Mouse (Mus musculus) B cell, adult 2 months (primary cell): ENCODE measurements around the gene Gabrd.
"Not testable (repeated sequence)": the region's sequence is repeated elsewhere in the genome, so short reads cannot be mapped to it uniquely, and the experiment has no call there.

ENCODE experiments used
- DNase-seq, 2 experiments: peaks; one replicate each; pipeline ENCODE4 v3.0.0; 2022

Gene Gabrd

GRCm38 (mm10) chr4:155397511-155398221 is at the start of gene Gabrd:
Gene Gabrd, minus strand, starts transcription at chr4:155398112.
- DNase-seq: peak in 1 of 2 experiments; percentile 8

- no peak for DNase-seq
Observed at GRCm38 (mm10) chr4:155442808-155443207, 44.9 kb upstream of the Gabrd start.

GRCm38 (mm10) chr4:155433993-155434392 is 36.1 kb upstream of the Gabrd start:
- DNase-seq: no peak

- DNase-seq: no peak
Observed at GRCm38 (mm10) chr4:155432358-155432757, 34.4 kb upstream of the Gabrd start.

DNA sequence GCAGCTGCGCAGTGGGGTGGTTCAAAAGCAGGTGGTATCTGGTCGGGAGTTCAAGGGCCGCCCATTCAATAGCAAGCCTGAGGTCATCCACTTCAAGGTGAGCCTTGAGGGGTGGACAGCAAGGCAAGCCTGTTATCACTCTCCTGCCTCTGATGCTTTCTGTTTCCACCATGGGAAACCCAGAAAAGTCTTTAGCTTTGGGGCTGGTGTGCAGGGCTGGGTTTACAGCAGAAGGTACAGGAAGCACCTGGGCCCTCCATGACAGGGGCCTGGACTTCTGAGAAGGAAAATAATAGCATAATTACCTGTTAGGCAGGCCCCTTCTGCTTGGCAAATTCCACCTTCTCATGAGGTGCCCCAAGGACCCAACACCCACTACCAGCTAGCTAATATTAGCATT is 31.3 kb upstream of the Gabrd start:
- no peak for DNase-seq

DNA sequence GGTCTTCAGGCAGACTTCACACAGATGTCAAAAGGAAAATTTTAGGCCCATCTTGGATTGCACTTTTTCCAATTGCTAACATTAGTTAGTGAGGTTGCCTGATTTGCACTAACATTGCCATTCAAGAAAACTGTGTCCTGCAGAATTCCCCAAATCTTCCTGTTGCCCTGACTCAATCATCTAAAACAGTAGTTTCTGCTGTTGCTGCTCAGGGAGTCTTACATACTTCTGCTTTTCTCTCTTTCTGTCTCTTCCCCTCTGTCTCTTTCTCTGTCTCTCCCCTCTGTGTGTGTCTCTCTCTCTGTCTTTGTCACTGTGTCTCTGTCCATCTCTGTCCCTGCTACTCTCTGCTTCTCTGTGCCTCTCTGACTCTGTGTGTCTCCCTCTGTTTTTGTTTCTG is 30.5 kb upstream of the Gabrd start:
- no peak for DNase-seq

GRCm38 (mm10) chr4:155426272-155426671 is 28.4 kb upstream of the Gabrd start:
- no peak for DNase-seq

DNA sequence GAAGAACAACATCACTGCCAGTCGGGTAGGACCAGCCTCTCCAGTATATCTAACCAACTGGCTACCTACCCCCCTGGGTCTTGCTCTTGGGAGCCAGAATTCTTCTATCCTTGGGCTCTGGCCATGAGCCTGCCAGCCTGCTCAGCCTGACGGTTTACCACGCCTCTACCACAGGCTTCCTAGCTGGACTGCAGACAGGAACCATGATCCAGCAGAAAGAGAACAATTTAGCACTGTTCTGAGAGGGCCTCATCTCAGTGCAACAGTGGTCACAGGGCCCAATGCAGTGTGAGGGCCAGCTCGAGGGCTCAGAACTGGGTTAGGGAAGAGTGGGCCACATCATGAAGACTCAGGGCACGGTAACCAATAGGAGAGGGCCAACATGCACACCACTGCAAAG is 26.1 kb upstream of the Gabrd start:
- no peak for DNase-seq

DNA sequence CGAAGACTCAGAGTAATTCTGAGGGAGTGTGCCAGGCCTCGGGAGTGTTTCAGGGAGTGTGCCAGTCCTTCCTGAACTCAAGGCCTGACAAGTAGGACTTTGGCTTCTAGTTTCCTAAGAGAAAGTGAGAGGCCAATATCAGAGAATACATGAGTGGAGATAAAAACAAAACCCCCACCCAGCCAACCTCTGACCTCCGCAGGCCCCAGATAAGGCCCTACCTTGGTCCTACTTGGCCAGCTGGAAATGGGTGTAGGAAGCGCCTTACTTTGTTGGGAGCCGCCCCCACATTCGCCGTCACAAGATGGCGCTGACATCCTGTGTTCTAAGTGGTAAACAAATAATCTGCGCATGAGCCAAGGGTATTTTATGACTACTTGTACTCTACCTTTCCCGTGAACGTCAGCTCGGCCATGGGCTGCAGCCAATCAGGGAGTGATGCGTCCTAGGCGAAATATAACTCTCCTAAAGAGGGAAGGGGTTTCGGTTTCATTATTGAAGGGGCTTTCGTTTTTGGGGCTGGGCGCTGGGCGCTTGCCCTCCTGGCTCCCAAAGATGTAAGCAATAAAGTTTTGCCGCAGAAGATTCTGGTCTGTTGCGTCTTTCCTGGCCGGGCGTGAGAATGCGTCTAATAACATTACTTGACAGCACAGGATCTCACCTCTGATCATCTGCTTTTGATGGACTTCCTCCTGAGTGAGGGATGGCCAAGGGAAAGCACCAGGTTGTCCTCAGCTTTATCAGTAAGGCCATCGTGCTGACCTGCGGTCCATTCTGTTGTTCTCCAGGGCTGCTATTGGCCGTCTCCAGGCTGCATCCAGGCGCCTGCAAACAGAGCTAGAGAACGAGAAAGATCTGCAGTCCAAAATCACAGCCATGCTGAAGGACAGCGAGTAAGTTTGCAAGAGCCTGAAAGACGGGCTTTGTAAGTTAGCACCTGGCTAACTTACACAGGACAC is 23.8 kb upstream of the Gabrd start:
- DNase-seq: not testable (repeated sequence)

DNA sequence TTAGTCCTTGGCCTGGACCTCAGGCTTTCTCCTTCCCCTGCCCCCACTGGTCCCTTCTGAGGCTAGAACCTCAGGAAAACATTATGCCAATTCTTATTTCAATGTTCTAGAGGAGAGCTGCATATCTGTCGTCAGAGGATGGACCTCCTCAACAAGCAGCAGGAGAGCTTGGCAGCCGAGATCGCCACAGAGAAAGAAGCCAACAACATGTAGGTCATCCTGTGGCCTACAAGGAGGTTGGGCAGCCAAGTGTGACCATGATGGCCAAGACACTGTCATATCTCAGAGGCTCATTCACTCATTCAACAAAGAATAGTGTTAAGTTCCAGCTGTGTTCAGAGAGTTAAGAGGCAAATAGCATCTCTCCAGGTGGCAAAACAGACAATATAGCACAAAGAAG is 22.2 kb upstream of the Gabrd start:
- DNase-seq: no peak

DNA sequence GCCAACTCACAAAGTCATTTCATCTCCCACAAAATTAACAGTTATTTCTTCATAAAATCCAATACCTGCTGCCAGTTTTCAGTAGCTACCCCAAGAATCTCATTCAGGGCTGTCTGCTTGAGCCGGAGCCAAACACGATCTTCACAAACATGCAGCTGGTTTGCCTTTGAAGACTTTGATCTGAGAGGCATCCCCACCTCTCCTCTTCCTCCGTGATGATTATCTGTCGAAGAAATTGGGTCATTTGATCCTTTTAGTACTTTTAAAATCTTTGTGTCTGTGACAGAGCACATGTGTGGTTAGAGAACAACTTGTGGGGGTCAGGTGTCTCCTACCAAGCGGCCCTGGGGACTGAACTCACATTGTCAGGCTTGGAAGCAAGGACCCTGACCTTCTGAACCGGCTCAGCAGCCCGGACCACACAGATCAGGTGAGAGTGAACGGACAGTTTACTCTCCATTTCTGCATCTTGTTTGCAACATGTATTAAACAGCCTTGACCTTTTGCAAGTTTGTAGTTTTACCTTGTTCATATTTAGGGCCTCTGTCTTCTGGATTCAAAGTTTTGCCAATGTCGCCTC is 16.8 kb upstream of the Gabrd start:
- no peak for DNase-seq

DNA sequence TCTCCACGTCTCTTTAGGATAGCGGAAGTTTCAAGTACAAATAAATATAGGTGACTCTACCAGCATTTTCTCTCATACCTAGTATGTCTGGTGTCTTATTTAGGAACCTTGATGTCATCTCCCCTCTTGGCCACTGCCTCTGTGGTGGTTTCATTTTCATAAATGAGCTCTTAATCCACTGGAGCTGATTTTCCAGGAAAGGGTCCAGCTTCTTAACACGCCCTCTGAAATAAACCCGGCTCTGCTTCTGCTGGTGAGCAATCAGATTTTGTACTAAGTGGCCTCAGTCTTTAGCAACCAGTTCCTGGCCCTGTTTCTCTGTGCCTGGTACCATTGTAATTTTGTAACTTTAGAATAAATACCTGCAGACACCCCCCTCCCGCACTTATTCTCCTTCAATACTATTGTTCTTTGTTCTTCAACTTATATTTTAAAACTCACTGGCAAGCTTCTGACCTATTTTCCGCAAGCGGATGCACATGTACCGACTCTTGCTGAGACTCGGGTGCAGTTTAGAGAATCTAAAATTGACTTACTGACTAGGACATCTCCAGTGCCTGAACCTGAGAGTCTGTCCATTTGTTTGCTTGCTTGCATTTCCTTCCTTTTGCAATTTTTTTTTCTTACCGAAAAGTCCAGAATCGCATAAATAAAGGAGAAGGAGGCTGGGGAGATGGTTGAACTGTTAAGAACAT is 15.9 kb upstream of the Gabrd start:
- DNase-seq: no peak

DNA sequence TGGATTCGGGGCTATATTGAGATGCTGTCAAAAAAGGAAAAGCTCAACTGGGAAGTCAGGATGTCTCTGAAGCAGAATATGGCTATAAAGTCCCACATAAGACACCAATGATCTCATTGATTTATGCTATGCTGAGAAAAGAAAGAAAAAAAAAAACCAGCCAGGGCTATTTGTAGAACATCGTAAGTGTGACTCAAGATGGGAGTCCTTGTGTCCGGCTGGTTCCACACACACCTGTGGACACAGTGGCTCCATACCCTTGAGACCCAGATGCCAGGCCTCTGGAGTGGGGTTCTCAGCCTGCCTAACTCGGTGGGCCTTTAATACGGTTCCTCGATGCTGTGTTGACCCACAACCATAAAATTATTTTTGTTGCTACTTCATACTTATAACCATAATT is 14.2 kb upstream of the Gabrd start:
- no peak for DNase-seq

GRCm38 (mm10) chr4:155409058-155409776 is 11.3 kb upstream of the Gabrd start, which contains the start of gene Cfap74:
Gene Cfap74, plus strand, starts transcription at chr4:155409190.
- peak; percentile 63 to 68 for DNase-seq

- DNase-seq: no peak
Observed at GRCm38 (mm10) chr4:155408695-155409057, 10.8 kb upstream of the Gabrd start.

DNA sequence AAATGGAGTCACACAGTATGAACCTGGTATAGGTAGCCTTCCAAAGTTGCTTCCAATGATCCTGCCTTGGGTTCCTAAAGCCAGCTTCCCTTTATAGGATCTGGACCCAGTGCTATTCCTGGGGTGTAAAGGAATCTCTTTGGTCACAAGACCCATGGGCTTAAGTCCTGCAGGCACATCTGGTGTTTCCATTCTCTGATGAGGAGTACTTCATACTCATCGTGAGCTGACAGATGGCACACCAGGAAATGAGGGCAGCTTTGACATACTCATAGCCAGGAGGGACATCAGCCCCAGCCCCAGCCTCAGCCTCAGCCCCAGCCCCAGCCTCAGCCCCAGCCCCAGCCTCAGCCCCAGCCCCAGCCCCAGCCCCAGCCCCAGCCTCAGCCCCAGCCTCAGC is 4.6 kb upstream of the Gabrd start:
- no peak for DNase-seq

- no peak for DNase-seq
Observed at GRCm38 (mm10) chr4:155401121-155401520, 3.2 kb upstream of the Gabrd start.

DNA sequence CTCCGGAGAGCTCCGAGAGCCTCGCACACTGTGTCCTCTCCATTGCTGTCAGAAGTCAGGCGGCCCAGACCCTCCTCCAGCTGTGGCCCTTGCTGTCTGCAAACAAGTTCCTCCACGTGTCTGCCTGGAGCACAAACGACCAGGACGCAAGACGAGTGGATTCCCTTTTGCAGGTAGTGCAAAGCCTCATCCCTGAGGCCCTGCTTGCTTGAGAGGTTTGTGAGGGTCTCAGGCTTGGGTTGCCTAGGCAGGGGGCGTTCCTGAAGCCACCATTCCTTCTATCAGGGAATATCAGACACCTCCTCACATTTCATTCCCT is 269 bp upstream of the Gabrd start:
- no peak for DNase-seq

DNA sequence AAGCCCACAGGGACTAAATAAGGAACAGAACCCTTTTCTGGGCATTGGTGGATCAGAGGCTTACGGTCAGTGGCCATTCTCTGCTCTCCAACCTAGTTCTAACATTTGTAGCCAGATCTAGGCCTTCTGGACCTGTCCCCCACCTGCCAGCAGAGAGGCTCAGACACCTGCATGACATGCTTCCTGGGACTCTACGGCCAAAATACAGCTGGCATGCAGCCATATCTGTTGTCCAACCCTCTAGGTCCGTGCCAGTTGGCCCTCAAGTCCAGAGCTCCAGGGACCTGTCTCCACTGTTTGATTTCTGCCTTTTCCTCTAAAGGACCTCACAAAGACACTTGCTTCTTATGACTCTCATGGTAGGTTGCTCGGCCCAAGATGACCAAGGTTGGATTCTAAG is 1.2 kb downstream of the Gabrd start:
- no peak for DNase-seq

DNA sequence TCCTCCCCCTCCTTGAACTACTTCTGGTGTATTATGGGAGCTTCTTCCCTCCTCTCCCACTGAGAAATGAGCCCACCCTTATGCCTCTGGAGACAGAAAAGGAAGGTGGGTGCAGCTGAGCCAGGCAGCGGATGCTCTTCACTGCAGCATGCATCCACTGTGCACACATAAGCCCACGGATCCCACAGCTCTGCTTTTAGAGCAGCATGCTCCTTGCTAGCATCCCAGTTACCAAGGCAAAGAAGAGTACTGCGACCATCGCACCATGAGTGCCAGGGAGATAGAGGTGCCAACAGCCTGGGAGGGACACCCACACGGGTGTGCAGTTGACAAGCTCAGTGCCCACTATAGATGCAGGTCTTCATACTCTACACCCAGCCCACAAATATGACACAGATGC is 2.4 kb downstream of the Gabrd start:
- DNase-seq: no peak

DNA sequence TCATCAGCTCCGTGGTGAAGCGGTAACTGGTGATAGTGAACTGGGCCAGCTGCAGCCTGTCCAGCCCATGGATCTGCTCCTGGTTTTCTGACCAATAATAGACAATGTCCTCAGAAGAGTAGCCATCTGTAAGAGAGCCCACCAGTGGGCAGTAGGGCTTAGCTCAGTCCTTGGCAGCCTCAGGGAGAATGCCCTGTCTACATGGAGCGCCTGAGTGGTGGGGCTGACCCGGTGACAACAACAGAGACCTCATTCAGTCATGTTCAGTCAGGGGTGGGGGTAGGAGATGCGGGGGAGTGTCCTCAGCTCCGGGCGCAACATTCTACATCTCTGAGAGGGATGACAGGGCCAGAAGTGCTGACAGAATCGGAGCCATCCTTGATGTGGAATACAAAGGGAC is 10.7 kb downstream of the Gabrd start:
- DNase-seq: no peak

- DNase-seq: no peak
Observed at GRCm38 (mm10) chr4:155383326-155383725, 14.6 kb downstream of the Gabrd start.

GRCm38 (mm10) chr4:155382752-155383151 is 15.2 kb downstream of the Gabrd start:
- DNase-seq: no peak
